Mouse (Mus musculus) adrenal gland, postnatal 36 days (tissue): Measurements from ENCODE around the gene Clcn5. TPM values are rescaled to one million over a fixed set of nuclear protein-coding genes. Genes with fewer than 3 reads are reported as not detected.

Source experiments
- DNase-seq, 2 experiments: peaks; one replicate each; pipeline ENCODE4 v3.0.0; 2021; ENCODE audit warnings: mixed read lengths in 1 of 2
- long read RNA-seq, 2 experiments: library from polyadenylated mRNA; stranded (forward); transcript quantifications; one replicate each; pipeline ENCODE4 v2.0.0; 2021; ENCODE audit warnings: borderline sequencing depth in 2 of 2
- total RNA-seq, 2 experiments: library from RNA; stranded (reverse); gene quantifications; 2 replicates each; pipeline ENCODE4 v1.2.3; 2021

Clcn5 gene
- 10 to 100 TPM; 36.5 to 45.0 TPM for total RNA-seq
- long read RNA-seq, experiment 1, partial matches to known transcripts, result 1 of 5 reads
- long read RNA-seq, experiment 1, other reads (novel, unspliced or antisense), result 4 of 5 reads
- long read RNA-seq, experiment 2, partial matches to known transcripts, result 1 of 1 reads
- long read RNA-seq, experiment 2, other reads (novel, unspliced or antisense), result 0 of 1 reads

DNA sequence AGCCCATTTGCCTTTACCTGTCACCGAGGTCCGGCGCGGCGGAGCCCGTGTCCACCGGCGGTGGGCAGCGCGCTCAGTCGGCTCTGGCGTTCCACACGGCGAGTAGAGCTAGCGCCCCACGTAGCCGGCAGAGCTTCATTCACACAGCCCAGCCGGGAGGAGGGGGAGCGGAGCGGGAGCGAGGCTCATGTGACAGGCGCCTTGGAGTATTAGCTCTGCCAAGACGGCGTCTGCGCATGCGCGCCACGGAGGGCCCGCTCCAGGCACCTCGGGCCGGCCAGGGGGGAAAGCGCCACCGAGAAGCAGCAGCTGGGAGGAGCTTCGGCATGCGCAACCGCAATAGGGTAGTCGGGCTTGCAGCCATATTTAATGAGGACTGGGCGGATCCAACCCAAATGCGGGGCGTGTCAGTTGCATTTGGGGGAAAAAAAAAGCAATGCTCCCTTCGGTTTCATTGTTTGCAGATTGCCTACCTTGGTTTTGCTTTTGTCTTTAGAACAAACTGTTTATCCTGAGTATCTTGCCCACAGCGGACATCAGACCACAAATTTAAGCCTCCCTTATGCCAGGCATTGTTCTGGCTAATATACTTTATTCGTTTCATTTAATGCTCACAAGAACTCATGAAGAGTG lies at the start of gene Clcn5:
Gene Clcn5, minus strand, starts transcription at position 270 of the 633 bp plus-strand sequence.
- DNase-seq, result peak; percentile 97

DNA sequence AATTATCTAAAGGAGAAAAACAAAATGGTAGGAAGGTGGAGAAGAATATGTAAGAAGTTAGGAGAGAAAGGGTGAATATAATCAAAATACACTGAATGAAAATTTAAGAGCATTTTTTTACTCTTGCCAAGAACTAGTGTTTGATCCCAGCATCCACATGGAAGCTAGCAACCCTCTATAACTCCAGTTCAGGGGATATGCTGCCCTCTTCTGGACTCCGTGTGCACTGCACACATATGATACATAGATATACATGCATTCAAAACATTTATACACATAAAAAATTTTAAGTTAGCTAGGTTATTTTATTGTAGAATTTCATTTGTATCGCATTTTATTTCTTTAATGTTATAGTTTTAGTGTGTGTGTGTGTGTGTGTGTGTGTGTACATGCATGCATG lies 6.3 kb upstream of the Clcn5 start:
- no peak for DNase-seq

DNA sequence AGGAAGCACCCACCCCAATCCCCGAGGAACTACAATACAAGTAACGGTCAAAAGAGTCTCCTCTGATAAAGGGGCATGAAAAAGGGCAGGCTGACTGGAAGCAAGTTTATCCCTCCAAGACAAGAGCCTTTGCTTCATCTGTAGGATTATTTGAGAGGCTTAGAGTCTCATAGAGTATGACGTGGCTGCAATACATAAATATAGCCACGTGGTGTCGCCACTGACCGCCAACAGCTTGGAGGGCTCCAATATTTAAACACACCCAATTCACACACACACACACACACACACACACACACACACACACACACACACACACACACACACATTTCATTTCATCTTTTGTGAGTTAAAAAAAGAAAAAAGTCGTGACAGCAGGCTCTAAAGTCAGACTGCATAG lies 3.1 kb upstream of the Clcn5 start:
- DNase-seq, result peak; percentile 64 to 65

DNA sequence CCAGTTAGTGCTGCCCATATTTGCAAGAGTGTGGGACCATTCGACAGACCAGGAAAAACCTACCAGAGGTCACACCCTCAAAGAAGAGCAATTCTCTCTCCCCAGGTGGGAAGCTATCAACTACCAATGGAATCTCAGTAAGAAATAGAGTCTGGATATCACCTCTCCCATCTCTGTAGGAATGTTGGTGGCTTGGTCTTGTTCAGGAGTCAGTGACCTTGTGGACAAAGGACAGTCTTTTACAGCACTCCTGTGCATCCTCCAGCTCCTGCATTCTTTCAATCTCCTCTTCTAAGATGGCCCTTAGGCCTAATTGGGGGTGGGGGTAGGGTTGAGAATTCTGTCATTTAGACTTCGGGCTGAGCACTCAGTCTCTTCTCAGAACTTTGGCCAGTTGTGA lies 1.4 kb upstream of the Clcn5 start:
- DNase-seq, result no peak

DNA sequence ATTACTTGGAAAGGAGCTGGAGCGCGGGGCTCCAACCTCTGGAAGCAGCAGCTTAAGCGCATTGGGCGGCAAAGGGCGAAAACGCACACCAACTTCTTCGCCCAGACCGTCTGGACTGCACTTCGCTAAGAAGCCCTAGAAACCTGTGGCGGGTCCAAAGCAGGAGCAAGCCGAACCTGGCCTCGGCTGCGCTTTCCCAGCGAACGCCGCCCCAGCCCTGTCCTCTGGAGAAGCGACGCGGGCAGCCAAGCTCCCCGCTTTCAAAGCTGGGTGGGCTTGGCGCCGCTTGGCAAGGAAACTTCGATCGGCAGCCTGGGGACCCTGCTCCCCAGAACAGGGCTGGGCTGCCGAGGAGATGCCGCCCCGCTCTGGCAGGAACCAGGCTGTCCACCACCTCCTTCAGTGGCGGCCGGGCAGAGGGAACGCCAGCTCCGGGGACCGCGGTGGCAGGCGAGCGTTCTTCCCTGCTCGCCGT lies 570 bp downstream of the Clcn5 start:
- DNase-seq, result peak in 1 of 2 experiments; percentile 30

DNA sequence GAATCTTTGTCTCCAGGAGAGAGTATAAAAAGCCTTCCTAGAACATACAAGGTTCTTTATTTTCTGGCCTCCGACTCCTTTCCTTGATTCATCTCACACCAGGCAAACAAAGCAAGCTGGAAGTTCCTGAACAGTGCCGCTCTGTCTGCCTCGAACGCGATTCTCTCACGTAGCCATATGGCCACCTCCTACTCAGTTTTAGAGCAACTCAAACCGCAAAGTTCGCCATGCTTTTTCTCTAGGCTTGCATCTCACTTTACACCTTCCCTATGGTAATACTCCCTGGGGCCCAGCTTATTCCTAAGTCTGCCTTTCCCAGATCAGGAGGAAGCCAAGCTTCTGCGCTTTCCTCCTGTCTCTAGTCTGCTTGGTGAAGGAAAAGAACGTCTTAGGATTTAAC lies 4.0 kb downstream of the Clcn5 start:
- DNase-seq, result no peak

DNA sequence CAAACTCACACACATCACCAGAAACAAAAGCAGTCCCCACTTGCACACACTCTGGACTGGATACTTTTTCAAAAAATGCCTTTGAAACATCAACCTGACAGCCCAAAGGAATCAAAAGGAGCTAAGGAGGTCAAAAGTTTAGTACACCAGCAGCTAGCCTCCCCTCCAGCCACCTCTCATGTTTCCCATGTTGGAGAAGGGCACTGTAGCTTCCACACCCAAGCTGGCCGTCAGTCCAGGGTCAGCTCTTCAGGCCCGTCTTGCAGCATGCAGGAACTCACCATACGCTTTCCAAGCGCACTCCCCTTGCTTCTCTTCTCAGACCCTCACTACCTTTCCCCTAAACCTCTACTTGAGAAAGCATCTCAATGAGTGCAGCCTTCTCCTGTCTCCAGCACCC lies 4.5 kb downstream of the Clcn5 start:
- DNase-seq, result peak in 1 of 2 experiments; percentile 12

DNA sequence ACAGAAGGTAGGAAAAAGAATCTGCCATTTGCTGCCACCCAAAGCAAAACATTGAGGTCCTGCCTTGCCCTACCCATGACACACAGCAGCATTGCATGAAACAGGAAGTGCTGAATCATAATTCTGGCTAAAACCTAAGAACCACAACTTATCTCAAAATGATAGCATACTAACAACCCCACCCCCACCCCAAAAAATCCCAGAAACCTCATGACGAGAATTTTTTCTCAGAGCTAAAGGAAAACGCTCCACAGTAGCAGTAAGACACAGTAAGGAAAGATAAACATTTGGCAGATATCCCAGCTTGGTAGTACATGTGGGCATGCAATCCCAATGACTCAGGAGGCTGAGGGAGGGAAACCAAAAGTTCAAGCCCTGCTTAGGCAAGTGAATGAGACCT lies 10.9 kb downstream of the Clcn5 start:
- no peak for DNase-seq

DNA sequence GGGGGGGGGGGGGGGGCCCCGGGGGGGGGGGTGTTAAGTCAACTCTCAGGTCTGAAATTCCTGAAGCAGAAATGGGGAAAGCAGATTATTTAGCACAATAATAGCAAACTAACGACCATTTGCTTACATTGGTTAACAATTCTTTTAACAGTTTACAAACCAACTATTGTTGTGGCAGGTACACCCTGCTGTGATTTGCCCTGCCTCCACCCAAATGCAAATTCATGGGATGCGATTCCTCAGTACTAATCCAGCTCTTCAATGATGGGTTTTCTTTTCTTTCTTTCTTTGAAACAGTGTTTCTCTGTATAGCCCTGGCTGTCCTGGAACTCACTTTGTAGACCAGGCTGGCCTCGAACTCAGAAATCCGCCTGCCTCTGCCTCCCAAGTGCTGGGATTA lies 12.3 kb downstream of the Clcn5 start:
- no peak for DNase-seq

DNA sequence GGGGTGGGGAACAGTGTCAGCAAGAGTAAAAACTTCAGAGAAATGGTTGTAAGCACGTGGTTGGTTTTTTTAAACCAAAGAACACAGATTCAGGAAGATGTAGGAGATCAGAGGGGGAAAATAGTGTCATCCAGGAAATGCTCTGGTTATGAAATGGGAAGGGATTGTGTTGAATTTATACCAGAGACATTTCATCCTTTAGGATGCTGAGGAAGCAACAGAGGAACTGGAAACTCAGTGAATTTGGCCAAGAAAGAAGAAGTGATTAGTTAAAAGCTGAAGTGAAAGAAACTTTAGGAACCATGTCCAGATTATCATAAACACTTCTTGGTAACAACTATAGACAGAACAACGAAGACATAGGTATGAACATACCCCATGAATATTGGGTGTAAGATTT lies 26.2 kb downstream of the Clcn5 start:
- DNase-seq, result no peak

DNA sequence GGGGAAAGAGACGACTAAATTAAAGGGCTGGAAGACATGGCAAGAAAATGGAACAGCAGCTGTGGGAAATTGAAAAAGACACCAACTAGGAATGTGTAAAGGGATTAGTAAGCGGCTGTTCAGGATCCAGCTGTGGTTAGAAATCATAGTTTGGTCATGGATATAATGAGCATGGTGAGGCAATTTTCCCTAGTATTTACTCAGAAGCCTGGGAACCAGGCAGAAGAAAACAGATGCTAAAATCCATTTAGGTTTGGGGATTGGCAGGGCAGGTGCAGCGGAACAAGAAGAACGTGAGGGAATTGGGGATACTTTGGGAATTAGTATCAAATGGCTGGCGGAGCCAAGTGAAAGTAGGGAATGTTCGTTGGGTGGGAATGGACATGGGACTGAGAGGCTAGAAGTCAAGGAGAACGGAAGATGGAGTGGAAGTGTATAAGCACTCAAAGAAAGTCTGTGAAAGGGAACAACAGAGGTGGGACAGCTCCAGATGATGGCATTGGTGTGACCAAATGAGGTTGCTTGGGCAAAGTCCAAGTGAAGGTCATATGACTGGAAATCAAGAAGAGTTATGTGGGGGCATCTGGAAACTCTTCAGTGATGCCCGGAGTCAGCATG lies 26.9 kb downstream of the Clcn5 start:
- DNase-seq, result no peak

DNA sequence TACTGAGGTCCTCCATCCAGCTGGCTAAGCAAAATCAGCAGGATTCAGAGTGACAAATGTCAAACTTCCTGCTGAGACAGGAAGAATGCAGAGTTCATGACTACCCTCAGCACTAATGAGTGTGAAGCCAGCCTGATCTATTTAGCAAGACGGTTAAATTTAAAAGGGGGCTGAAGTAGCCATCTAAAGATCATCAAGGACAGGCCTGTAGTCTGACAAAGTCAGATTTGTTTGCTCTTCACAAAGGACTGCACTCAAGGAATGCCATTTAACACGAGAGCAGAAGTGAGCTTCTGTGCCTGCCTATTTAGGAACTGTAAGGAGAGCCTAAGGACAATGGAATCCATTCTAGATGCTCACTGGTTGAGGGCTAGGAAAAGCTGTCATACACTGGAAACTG lies 30.2 kb downstream of the Clcn5 start:
- no peak for DNase-seq

DNA sequence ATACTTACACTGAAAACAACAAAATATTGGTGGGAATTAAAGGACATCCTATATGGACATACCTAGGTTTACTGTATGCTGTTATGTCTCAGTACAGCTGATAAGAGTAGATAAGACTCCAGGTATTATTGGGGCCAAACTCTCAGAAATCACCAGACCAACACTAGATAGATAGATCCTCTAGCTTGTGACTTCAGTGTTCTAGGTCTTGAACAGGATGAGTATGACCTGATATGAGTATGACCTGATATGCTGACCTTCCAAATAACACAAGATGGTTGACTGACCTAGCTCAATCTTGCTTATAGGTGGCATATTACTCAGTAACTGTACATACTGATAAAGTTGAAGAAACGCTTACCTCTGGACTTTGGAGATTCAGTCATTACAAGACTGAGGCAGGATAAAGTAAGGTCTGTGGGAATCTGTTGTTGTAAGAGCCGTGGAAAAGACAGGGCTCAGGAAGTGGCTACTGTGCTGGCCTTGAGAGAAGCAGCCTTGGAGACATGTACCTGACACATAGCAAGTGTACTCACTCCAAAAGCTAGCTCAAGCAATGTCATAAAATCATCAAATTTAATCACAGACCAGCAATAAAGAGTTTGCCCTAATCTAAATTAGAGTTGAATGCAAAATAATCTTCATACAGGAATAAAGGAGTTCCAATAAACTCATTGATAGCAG lies 32.0 kb downstream of the Clcn5 start:
- DNase-seq, result no peak

DNA sequence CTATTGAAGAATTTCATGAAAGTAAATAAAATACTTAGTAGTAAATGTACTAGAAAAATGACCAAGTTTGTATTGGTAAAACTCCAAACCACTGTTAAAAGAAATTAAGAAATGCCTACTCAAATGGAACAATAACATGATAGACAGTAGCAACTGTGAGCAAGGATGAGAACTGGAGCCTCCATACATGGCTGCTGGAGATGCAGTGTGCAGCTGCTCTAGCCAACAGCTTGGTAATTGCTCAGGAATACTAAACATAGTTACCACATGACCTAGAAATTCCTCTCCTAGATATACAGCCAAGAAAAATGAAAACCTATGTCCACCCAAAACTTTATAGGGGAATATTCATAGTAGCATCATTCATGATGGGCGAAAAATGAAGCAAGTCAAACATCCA lies 36.5 kb downstream of the Clcn5 start:
- no peak for DNase-seq

DNA sequence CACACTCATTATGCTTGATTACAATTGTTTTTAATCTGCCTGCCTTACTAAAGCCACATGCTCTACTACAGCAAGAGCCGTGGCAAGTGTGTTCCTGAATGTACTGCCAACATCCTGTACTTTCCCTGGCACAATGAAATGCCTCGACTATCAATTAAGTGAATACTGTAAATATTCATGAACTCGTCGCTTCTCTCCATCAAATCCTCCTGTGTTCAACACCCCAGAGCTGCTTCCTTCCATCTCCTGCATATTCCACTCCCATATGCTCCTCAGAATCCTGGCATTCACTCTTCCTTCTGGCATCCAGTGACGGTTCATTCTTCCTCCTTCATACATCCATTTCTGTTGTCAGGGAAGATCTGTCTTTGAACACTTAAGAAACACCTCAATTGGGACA lies 39.4 kb downstream of the Clcn5 start:
- no peak for DNase-seq

DNA sequence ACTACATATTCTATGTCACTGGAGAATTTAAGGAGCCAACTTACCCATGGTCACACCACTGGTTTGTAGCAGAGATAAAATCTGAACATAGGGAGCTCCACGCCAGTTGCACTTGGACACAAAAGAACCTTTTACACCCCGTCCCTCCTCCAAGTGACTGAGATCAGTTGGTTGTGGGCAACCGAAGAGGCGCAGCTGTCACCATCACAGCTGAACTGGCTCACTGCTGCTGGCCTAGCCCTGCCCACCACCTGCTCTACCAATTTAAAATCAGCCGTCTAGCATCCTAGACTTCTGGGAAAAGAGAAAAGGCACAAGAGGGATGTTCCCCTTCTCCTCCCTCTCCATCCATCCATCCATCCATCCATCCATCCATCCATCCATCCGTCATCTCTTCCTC lies 42.6 kb downstream of the Clcn5 start:
- DNase-seq, result no peak

DNA sequence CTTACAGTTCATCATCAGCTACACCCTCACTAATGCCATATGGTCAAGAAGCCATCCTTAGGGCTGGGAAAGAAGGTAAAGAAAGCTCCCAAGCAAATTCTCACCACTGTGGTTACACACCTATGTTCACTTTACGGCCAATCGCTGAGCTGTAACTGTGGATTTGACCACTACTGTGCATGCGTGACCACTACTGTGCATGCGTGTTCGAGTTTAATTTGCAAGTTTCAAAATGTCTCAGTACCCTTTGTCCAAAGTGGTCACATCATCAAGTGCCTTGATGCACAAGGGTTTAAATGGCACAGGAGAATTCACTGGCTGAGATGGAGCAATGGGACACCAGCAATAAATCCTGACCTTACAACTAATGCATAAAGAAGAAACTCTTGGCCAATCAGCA lies 58.0 kb downstream of the Clcn5 start:
- DNase-seq, result no peak

DNA sequence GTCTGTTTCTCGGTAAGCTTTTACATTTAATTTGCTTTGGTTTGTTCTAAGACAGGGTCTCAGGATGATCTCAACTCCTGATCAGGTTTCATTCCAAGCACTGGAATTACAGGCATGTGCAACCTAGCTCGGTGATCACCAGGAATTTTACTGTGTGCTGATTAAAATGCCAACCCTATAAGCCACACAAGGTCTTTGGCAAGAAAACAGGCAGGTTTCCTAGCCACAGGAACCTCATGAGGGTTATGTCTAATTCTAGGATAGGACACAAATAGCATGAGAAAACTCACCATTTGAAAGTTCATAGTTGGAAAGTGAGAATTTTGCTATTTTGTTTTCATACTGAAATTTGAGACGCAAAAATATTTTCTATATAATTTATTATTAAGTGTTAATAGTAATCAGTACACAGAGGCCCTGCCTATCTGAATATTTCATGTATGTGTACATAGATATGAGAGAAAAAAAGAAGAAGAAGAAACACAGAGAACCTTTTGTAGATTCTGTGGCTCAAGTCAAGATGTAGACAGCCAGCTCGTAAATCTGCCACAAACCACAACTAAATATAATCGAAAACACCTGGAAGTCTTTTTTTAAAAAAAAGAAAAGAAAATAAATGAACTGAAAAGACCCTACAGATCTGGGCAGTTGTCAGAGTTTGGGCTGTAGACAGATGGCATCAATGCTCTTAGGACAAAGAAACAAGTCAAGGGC lies 58.6 kb downstream of the Clcn5 start:
- DNase-seq, result no peak

DNA sequence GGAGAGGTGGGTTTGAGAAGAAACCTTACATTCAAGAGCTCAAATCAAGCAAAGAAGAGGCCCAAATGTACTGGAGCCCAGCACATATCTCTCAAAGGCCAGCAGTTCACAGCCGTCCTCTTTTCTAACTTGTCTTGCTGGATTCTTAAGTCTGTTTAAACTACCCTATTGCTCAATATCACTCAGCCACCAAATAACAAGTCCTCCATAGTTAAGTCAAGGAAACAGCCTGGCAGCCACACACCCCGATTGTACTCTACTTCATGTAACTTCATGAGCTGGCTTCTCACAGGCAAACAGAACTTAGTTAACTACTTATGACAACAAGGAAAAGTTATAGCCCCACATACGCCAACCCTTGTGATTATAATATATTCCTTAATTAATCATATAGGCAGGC lies 59.4 kb downstream of the Clcn5 start:
- no peak for DNase-seq

DNA sequence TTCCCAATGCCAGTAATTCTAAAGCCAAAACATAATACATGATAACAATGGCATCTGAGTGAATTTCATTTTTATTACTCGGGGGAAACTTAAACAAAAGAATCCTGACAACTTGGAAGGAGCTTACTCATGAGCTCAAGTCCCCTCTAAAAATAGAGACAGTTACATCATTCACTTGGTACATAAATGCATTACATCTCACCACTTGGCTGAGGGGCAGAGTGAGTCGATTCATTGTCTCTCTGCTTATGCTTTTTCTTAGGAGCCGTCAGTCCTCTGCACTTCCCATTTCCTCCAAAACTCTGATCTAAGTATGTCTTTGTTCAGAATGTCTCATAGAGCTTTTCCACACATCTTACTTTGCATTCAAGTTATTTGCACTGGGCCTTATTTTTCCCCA lies 63.1 kb downstream of the Clcn5 start:
- DNase-seq, result no peak

DNA sequence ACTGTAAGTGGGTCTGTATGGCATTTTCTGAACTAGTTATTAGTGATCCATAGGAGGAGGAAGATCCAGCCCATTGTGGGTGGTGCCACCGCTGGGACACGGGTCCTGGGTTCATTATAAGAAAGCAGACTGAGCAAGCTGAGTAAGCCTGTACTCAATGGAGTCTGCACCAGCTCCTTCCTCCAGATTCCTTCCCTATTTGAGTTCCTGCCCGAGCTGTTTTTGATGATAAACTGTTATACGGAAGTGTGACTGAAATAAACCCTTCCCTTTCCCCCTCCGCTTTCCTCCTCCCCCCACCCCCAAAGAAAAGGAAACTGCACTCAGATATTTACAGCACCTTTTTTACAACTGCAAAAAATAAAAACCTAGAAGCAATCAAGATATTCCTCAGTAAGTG lies 115.1 kb downstream of the Clcn5 start:
- DNase-seq, result no peak

DNA sequence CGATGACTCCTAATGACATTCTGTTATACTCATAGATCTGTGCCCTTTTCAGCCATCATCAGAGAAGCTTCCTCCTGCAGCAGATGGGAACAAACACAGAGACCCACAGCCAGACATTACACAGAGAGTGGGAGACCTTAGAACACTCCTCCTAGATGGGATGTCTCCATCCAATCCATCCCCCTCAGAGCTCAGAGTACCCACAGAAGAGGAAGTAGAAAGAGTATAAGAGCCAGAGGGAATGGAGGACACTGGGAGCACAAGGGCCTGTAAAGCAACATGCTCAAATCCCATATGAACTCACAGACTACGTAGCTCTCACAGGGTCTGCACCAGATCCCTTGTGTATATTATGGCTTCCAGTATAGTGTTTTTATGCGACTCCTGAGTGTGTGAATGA lies 115.6 kb downstream of the Clcn5 start:
- no peak for DNase-seq

DNA sequence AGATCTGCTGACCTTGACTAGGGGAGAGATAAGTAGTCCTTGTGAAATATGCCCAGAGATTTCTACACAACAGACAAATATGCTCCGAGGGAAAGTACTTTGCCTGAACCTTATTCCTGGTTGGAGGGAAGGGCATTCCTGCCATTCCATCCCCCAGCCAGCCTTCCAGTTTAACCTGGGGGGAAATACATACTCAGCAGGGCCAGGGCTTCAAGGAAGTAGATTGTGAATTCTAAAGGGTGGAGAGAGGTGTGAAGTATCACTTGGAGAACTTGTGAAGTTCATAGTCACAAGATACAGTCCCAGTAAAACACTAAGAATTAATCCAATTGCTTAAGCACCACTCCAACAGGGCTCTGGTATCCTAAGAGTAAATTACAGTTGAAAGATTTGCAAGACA lies 121.3 kb downstream of the Clcn5 start:
- DNase-seq, result no peak
